25 mouse cellular contexts compared by ENCODE assay signal in the genomic region with DNA sequence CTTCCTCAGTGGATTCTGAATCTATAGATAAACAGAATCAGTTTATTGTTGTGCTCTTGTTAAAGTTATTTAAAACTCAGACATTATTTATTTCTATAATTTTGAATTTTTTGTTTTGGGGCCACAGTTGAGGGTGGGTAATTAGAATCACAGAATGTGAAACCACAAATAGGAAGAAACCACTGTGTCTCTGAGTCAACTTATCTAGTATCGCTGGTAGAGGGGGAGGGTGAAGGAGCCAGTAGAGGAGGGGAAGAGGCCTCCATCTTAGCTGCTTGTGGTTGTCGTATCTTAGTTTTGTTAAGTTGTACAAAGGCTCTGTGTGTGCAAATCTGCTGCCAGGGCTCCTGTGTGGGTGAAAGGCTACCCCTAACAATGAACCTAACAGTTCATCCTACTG. TPM values are rescaled to one million over a fixed set of nuclear protein-coding genes. Genes with fewer than 3 reads are reported as not detected.
DNase-seq lines count a peak whose midpoint lies in the region; ATAC-seq and TF ChIP-seq lines count a peak whose summit lies in the region.
"Had no signal": no experiment of that assay in that cellular context is flagged by ENCODE, and none has a peak within 500 bp of the region (broad histone marks: within the 10 kb centered on the region; RNA-seq: fewer than 3 reads in every experiment).

No protein-coding gene starts in this region.

- H3K27me3 ChIP-seq in MEL (ENCODE audit: control insufficient read depth in 1 of 2, insufficient read depth in 2 of 2, low read length in 2 of 2) = no peaks in the 10 kb centered on the region
- no peaks in the 10 kb centered on the region for H3K27me3 ChIP-seq in intestine, embryonic 15.5 days (replicated peaks)
- H3K27me3 ChIP-seq: CH12.LX; embryonic facial prominence, embryonic 12.5 days; forebrain, embryonic 13.5 days; forebrain, embryonic 15.5 days had no signal

- H3K4me1 ChIP-seq in MEL (ENCODE audit: control insufficient read depth in 1 of 2, insufficient read depth in 2 of 2, low read length in 2 of 2) = peaks cover 13 to 19% of the 10 kb centered on the region in 2 experiments
- 0 out of 2 replicates have a peak, but pooled peaks cover 8% of the 10 kb centered on the region for H3K4me1 ChIP-seq in intestine, embryonic 15.5 days (replicated peaks)
- H3K4me1 ChIP-seq: embryonic facial prominence, embryonic 10.5 days; forebrain, embryonic 13.5 days; forebrain, embryonic 15.5 days had no signal

- ATAC-seq in common myeloid progenitor, adult 5-6 weeks (replicated peaks; ENCODE audit: low read depth, poor library complexity, severe bottlenecking) = peak; percentile 56
- no peak for ATAC-seq in intestine, embryonic 15.5 days
- ATAC-seq: CD4-positive, CD25-positive, alpha-beta regulatory T cell, adult 4 months; forebrain, embryonic 13.5 days; forebrain, embryonic 15.5 days; forebrain, postnatal 0 days had no signal

- H3K27ac ChIP-seq in gastrocnemius, adult 2 months = 0 out of 2 replicates have a peak overlapping the region, but pooled peaks have one; percentile 4
- peak overlapping the region; percentile 8; the same call in 1 of the 2 replicates for H3K27ac ChIP-seq in MEL (ENCODE audit: control insufficient read depth, low read depth, low read length)
- no peak overlapping the region for H3K27ac ChIP-seq in intestine, embryonic 15.5 days
- H3K27ac ChIP-seq: embryonic facial prominence, embryonic 10.5 days; embryonic facial prominence, embryonic 12.5 days; forebrain, embryonic 13.5 days; forebrain, embryonic 15.5 days had no signal

- 81% methylated on average over 2 of the region's 2 CpGs for WGBS in intestine, embryonic 15.5 days

- no peaks in the 10 kb centered on the region for H3K79me2 ChIP-seq in MEL (ENCODE audit: control insufficient read depth, insufficient read depth, low read length, poor library complexity)

- TF ChIP-seq RAD21 in MEL (IDR thresholded peaks at IDR 0.05; ENCODE audit: low read depth, low read length) = no peak

- no peak overlapping the region for H3K9ac ChIP-seq in MEL (ENCODE audit: control insufficient read depth, low read depth, low read length, poor library complexity, severe bottlenecking)
- H3K9ac ChIP-seq in intestine, embryonic 15.5 days = no peak overlapping the region
- H3K9ac ChIP-seq: embryonic facial prominence, embryonic 12.5 days; forebrain, embryonic 13.5 days; forebrain, embryonic 15.5 days; forebrain, postnatal 0 days had no signal

- TF ChIP-seq CTCF in gastrocnemius, adult 2 months (IDR thresholded peaks at IDR 0.05) = no peak
- TF ChIP-seq CTCF in MEL (IDR thresholded peaks at IDR 0.05 in 2 of 3, conservative IDR thresholded peaks at IDR 0.05 in 1 of 3; ENCODE audit: control insufficient read depth in 1 of 3, insufficient read depth in 1 of 3, low read depth in 2 of 3, low read length in 3 of 3, poor library complexity in 1 of 3, severe bottlenecking in 1 of 3) = no peak

- no peak for TF ChIP-seq POLR2A in MEL (IDR thresholded peaks at IDR 0.05; ENCODE audit: control insufficient read depth in 1 of 2, insufficient read depth in 1 of 2, low read depth in 1 of 2, low read length in 2 of 2, poor library complexity in 1 of 2)

- DNase-seq in gastrocnemius, adult 2 months = no peak
- DNase-seq in gastrocnemius, adult 18-20 months (ENCODE audit: low spot score) = no peak
- peak; percentile 31 for DNase-seq in 416B (ENCODE audit: low read depth)
- peak; percentile 70 for DNase-seq in MEL (ENCODE audit: low read depth, low spot score)
- no peak for DNase-seq in left cerebral cortex, postnatal 25 days (ENCODE audit: low spot score in 2 of 2)
- no peak for DNase-seq in ovary, postnatal 36 days (ENCODE audit: low spot score)
- DNase-seq: adrenal gland, adult 8-10 months; adrenal gland, postnatal 14 days; adrenal gland, postnatal 36 days; B cell, adult 2 months; cerebellum, adult 11-12 months; cerebellum, adult 2 months; cerebellum, adult 9-10 months; cerebellum, postnatal 14 days; cerebellum, postnatal 36 days; forebrain, postnatal 0 days had no signal

- no peak overlapping the region for H3K4me2 ChIP-seq in intestine, embryonic 15.5 days (replicated peaks)
- H3K4me2 ChIP-seq: embryonic facial prominence, embryonic 12.5 days; forebrain, embryonic 13.5 days; forebrain, embryonic 15.5 days had no signal

- intact Hi-C loops in gastrocnemius, adult 2 months (cut with DNase I) = loop anchor here (10.0 kb wide), 1 partner anchor 172 kb away; no protein-coding TSS in a partner anchor
- intact Hi-C loops in left cerebral cortex, postnatal 25 days (cut with DNase I) = no loop called here

- no peak overlapping the region for H3K4me3 ChIP-seq in gastrocnemius, adult 2 months
- H3K4me3 ChIP-seq in MEL (ENCODE audit: control insufficient read depth in 1 of 2, insufficient read depth in 1 of 2, low read depth in 2 of 2, low read length in 2 of 2) = no peak overlapping the region
- H3K4me3 ChIP-seq in intestine, embryonic 15.5 days (replicated peaks) = no peak overlapping the region
- H3K4me3 ChIP-seq: embryonic facial prominence, embryonic 10.5 days; embryonic facial prominence, embryonic 12.5 days; forebrain, embryonic 13.5 days; forebrain, embryonic 15.5 days had no signal

- H3K9me3 ChIP-seq in MEL (replicated peaks; ENCODE audit: insufficient read depth, low read length) = no peaks in the 10 kb centered on the region
- no peaks in the 10 kb centered on the region for H3K9me3 ChIP-seq in intestine, embryonic 15.5 days
- H3K9me3 ChIP-seq: embryonic facial prominence, embryonic 10.5 days; embryonic facial prominence, embryonic 12.5 days; forebrain, embryonic 13.5 days; forebrain, embryonic 15.5 days; G1E had no signal

- peaks cover 0 to 22% of the 10 kb centered on the region in 2 experiments; a peak in 2 of 4 replicates for H3K36me3 ChIP-seq in MEL (ENCODE audit: control insufficient read depth in 1 of 2, insufficient read depth in 2 of 2, low read length in 2 of 2)
- H3K36me3 ChIP-seq in intestine, embryonic 15.5 days = no peaks in the 10 kb centered on the region
- H3K36me3 ChIP-seq: embryonic facial prominence, embryonic 12.5 days; forebrain, embryonic 15.5 days had no signal

- TF ChIP-seq EP300 in MEL (IDR thresholded peaks at IDR 0.05; ENCODE audit: low read depth in 1 of 2, low read length in 2 of 2) = peak; percentile 52 to 53; a peak in 3 of 4 replicates

TF ChIP-seq in MEL, 35 proteins besides CTCF, POLR2A, EP300 and RAD21:
- TF ChIP-seq MAFK (IDR thresholded peaks at IDR 0.05; ENCODE audit: borderline replicate concordance, low read depth, low read length) (0 out of 2 replicates have a peak, but pooled peaks have one; percentile 54), RCOR1 (IDR thresholded peaks at IDR 0.05; ENCODE audit: low read depth, low read length) (peak; percentile 98), ZNF384 (IDR thresholded peaks at IDR 0.05; ENCODE audit: low read depth, low read length) (no peak), MYB (IDR thresholded peaks at IDR 0.05; ENCODE audit: low read depth, low read length) (no peak), GATA1 (IDR thresholded peaks at IDR 0.05; ENCODE audit: low read depth, low read length) (peak; percentile 72), MAZ (IDR thresholded peaks at IDR 0.05; ENCODE audit: low read depth, low read length) (0 out of 2 replicates have a peak, but pooled peaks have one; percentile 47)

RNA-seq across cellular contexts. Expression of a gene that starts 15.1 kb away (rescaled TPM):
- 10 to 100 TPM; 19.5 to 37.1 TPM for total RNA-seq in gastrocnemius, adult 2 months (2021)
- total RNA-seq in gastrocnemius, adult 18-20 months (2021) = 10 to 100 TPM; 24.9 to 28.0 TPM
- total RNA-seq in MEL (2012; rRNA removed) = 11.6 and 12.6 TPM in 2 replicates
- 10 to 100 TPM in 1 of 2 experiments, not detected in 1; 23.5 TPM for polyA plus RNA-seq in MEL (2012; ENCODE audit: insufficient read depth in 1 of 2, insufficient read length in 2 of 2, low read depth in 1 of 2, low replicate concordance in 2 of 2, missing spikeins in 1 of 2)
- 9.5 and 14.0 TPM in 2 replicates for total RNA-seq in common myeloid progenitor, adult 5-6 weeks (2017)
- 16.6 and 18.5 TPM in 2 replicates for polyA plus RNA-seq in intestine, embryonic 15.5 days (2015; fragmentation: Nextera tagmentation; extraction: Ambion mirVana)
- total RNA-seq in left cerebral cortex, postnatal 25 days (2021) = 10 to 100 TPM; 13.1 to 14.5 TPM

RNA-seq across cellular contexts. Expression of a gene that starts 15.2 kb away (rescaled TPM):
- total RNA-seq in gastrocnemius, adult 2 months (2021) = 10 to 100 TPM; 13.0 to 19.5 TPM
- 10 to 100 TPM; 13.9 to 17.4 TPM for total RNA-seq in gastrocnemius, adult 18-20 months (2021)
- 19.1 and 19.4 TPM in 2 replicates for total RNA-seq in MEL (2012; rRNA removed)
- polyA plus RNA-seq in MEL (2012; ENCODE audit: insufficient read depth in 1 of 2, insufficient read length in 2 of 2, low read depth in 1 of 2, low replicate concordance in 2 of 2, missing spikeins in 1 of 2) = 10 to 100 TPM in 1 of 2 experiments, not detected in 1; 19.5 TPM
- total RNA-seq in common myeloid progenitor, adult 5-6 weeks (2017) = 8.7 and 14.9 TPM in 2 replicates
- polyA plus RNA-seq in intestine, embryonic 15.5 days (2015; fragmentation: Nextera tagmentation; extraction: Ambion mirVana) = 18.9 TPM in 2 replicates
- total RNA-seq in left cerebral cortex, postnatal 25 days (2021) = 10 to 100 TPM; 14.8 to 15.0 TPM

Comparison
In these comparisons a context has a peak if more than half of its experiments do, and no peak if none do; other contexts are left out.
1. DNase-seq: peak in 416B (single experiment) and MEL (single experiment); none in gastrocnemius, adult 2 months (single experiment), gastrocnemius, adult 18-20 months (single experiment), left cerebral cortex, postnatal 25 days (0 of 2) and ovary, postnatal 36 days (single experiment).